In the genomic region with DNA sequence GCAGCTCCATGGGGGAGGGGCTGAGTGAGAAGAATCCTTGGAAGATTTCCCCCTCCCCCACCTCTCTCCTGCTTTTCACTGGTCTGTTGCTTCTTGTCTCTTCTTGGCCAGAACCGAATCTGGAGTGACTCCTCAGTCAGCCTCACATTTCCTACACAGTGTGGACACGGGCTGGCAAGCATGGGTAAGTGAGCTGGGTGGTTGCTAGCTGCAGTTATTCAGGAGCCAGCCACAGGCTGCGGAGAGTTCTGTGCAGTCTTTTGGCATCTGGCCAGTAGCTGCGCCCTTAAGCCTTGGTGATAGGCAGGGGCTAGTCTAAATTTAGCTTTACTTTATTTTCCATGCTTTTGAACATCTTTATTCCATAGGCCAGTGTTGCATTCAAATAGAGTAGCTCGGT, we compare ENCODE assay signal across 10 mouse cellular contexts. TPM values are rescaled to one million over a fixed set of nuclear protein-coding genes. Genes with fewer than 3 reads are reported as not detected.
DNase-seq lines count a peak whose midpoint lies in the region; ATAC-seq and TF ChIP-seq lines count a peak whose summit lies in the region.
"Had no signal": no experiment of that assay in that cellular context is flagged by ENCODE, and none has a peak within 500 bp of the region (broad histone marks: within the 10 kb centered on the region; RNA-seq: fewer than 3 reads in every experiment).

No protein-coding gene starts in this region.

- no peaks in the 10 kb centered on the region for H3K27me3 ChIP-seq in forebrain, embryonic 15.5 days
- no peaks in the 10 kb centered on the region for H3K27me3 ChIP-seq in forebrain, embryonic 11.5 days (ENCODE audit: control insufficient read depth, insufficient read depth, low read length)
- H3K27me3 ChIP-seq in lung, embryonic 16.5 days (ENCODE audit: control insufficient read depth, insufficient read depth, low read depth, low read length), result no peaks in the 10 kb centered on the region
- H3K27me3 ChIP-seq in embryonic facial prominence, embryonic 15.5 days, result no peaks in the 10 kb centered on the region
- no peaks in the 10 kb centered on the region for H3K27me3 ChIP-seq in cerebellum, adult 2 months (ENCODE audit: control insufficient read depth, insufficient read depth, low read length)
- H3K27me3 ChIP-seq: CH12.LX had no signal

- H3K9me3 ChIP-seq in forebrain, embryonic 15.5 days, result no peaks in the 10 kb centered on the region
- no peaks in the 10 kb centered on the region for H3K9me3 ChIP-seq in forebrain, embryonic 11.5 days (ENCODE audit: control insufficient read depth, low read length)
- no peaks in the 10 kb centered on the region for H3K9me3 ChIP-seq in lung, embryonic 16.5 days (ENCODE audit: control insufficient read depth, low read length)
- no peaks in the 10 kb centered on the region for H3K9me3 ChIP-seq in embryonic facial prominence, embryonic 15.5 days (replicated peaks)

- ATAC-seq in forebrain, embryonic 15.5 days (replicated peaks), result peak; percentile 79
- ATAC-seq in forebrain, embryonic 11.5 days (replicated peaks; ENCODE audit: low FRiP score), result no peak
- ATAC-seq in lung, embryonic 16.5 days (ENCODE audit: low read depth), result peak; percentile 47; the same call in 1 of the 2 replicates
- ATAC-seq in embryonic facial prominence, embryonic 15.5 days (ENCODE audit: insufficient number of reproducible peaks, low FRiP score, low TSS enrichment, low read depth), result peak; percentile 57; the same call in 1 of the 2 replicates

- no peaks in the 10 kb centered on the region for H3K36me3 ChIP-seq in forebrain, embryonic 15.5 days
- H3K36me3 ChIP-seq in forebrain, embryonic 11.5 days (ENCODE audit: control insufficient read depth, insufficient read depth, low read length), result no peaks in the 10 kb centered on the region
- H3K36me3 ChIP-seq in lung, embryonic 16.5 days (ENCODE audit: control insufficient read depth, insufficient read depth, low read length), result no peaks in the 10 kb centered on the region
- H3K36me3 ChIP-seq in embryonic facial prominence, embryonic 15.5 days, result no peaks in the 10 kb centered on the region

- DNase-seq in forebrain, embryonic 11.5 days (ENCODE audit: low spot score), result no peak
- DNase-seq in lung, adult 2 months, result no peak
- peak; percentile 30 for DNase-seq in lung, postnatal 10 days
- DNase-seq in cerebellum, adult 9-11 months, result no peak
- no peak for DNase-seq in cerebellum, adult 2 months
- DNase-seq: right cerebral cortex, adult 18-20 months had no signal

- TF ChIP-seq POLR2A in lung, adult 2 months (IDR thresholded peaks at IDR 0.05; ENCODE audit: borderline replicate concordance, extremely low read depth, low read depth, low read length), result no peak
- TF ChIP-seq POLR2A in cerebellum, adult 2 months (IDR thresholded peaks at IDR 0.05; ENCODE audit: borderline replicate concordance, insufficient read depth, low read length), result no peak

- peaks cover 10% of the 10 kb centered on the region for H3K4me1 ChIP-seq in forebrain, embryonic 15.5 days
- H3K4me1 ChIP-seq in forebrain, embryonic 11.5 days (replicated peaks; ENCODE audit: control insufficient read depth, insufficient read depth, low read length), result no peaks in the 10 kb centered on the region
- H3K4me1 ChIP-seq in lung, embryonic 16.5 days (replicated peaks; ENCODE audit: control insufficient read depth, insufficient read depth, low read length), result peaks cover 6% of the 10 kb centered on the region
- no peaks in the 10 kb centered on the region for H3K4me1 ChIP-seq in lung, adult 2 months (ENCODE audit: control insufficient read depth, insufficient read depth, low read length)
- H3K4me1 ChIP-seq in embryonic facial prominence, embryonic 15.5 days, result peaks cover 6% of the 10 kb centered on the region
- no peaks in the 10 kb centered on the region for H3K4me1 ChIP-seq in cerebellum, adult 2 months (ENCODE audit: control insufficient read depth, insufficient read depth, low read length)

- no peak overlapping the region for H3K4me3 ChIP-seq in forebrain, embryonic 15.5 days
- H3K4me3 ChIP-seq in forebrain, embryonic 11.5 days (ENCODE audit: low read depth, low read length), result no peak overlapping the region
- H3K4me3 ChIP-seq in lung, embryonic 16.5 days (ENCODE audit: low read length), result no peak overlapping the region
- no peak overlapping the region for H3K4me3 ChIP-seq in lung, adult 2 months (replicated peaks; ENCODE audit: extremely low read depth, low read depth, low read length)
- H3K4me3 ChIP-seq in embryonic facial prominence, embryonic 15.5 days (replicated peaks), result no peak overlapping the region
- H3K4me3 ChIP-seq in cerebellum, adult 2 months (replicated peaks; ENCODE audit: insufficient read depth, low read depth, low read length), result no peak overlapping the region

- no peak for TF ChIP-seq CTCF in lung, adult 2 months (IDR thresholded peaks at IDR 0.05; ENCODE audit: insufficient read depth, low read length)
- TF ChIP-seq CTCF in cerebellum, adult 2 months (IDR thresholded peaks at IDR 0.05; ENCODE audit: borderline replicate concordance, insufficient read depth, low read depth, low read length), result no peak

- H3K4me2 ChIP-seq in forebrain, embryonic 15.5 days (replicated peaks), result no peak overlapping the region
- H3K4me2 ChIP-seq in forebrain, embryonic 11.5 days (ENCODE audit: low read depth, low read length, severe bottlenecking), result no peak overlapping the region
- H3K4me2 ChIP-seq in lung, embryonic 16.5 days (ENCODE audit: low read depth, low read length), result no peak overlapping the region
- H3K4me2 ChIP-seq in embryonic facial prominence, embryonic 15.5 days (replicated peaks), result no peak overlapping the region

- H3K27ac ChIP-seq in forebrain, embryonic 15.5 days (replicated peaks), result no peak overlapping the region
- H3K27ac ChIP-seq in forebrain, embryonic 11.5 days (ENCODE audit: low read depth, low read length), result no peak overlapping the region
- H3K27ac ChIP-seq in lung, embryonic 16.5 days (ENCODE audit: low read length), result no peak overlapping the region
- H3K27ac ChIP-seq in embryonic facial prominence, embryonic 15.5 days (replicated peaks), result no peak overlapping the region
- no peak overlapping the region for H3K27ac ChIP-seq in cerebellum, adult 2 months (ENCODE audit: insufficient read depth, low read length)

- WGBS in forebrain, embryonic 15.5 days, result 20% methylated on average over 5 of the region's 5 CpGs
- WGBS in forebrain, embryonic 11.5 days, result 66% methylated on average over 5 of the region's 5 CpGs
- WGBS in lung, embryonic 16.5 days, result 21% methylated on average over 5 of the region's 5 CpGs
- 31% methylated on average over 5 of the region's 5 CpGs for WGBS in lung, adult 2 months
- 25% methylated on average over 5 of the region's 5 CpGs for WGBS in embryonic facial prominence, embryonic 15.5 days
- WGBS in cerebellum, adult 2 months, result 23% methylated on average over 5 of the region's 5 CpGs

- no peak overlapping the region for H3K9ac ChIP-seq in forebrain, embryonic 15.5 days (replicated peaks)
- H3K9ac ChIP-seq in forebrain, embryonic 11.5 days (ENCODE audit: low read length), result no peak overlapping the region
- no peak overlapping the region for H3K9ac ChIP-seq in lung, embryonic 16.5 days (ENCODE audit: low read length)
- H3K9ac ChIP-seq in embryonic facial prominence, embryonic 15.5 days, result no peak overlapping the region

RNA-seq across cellular contexts. Expression of a gene that starts 18.2 kb away (rescaled TPM):
- 6.2 and 7.5 TPM in 2 replicates for polyA plus RNA-seq in forebrain, embryonic 15.5 days (2015; fragmentation: Nextera tagmentation; extraction: Ambion mirVana)
- polyA plus RNA-seq in forebrain, embryonic 11.5 days (2014; fragmentation: Nextera tagmentation; extraction: Ambion mirVana), result 2.8 and 4.1 TPM in 2 replicates
- 6.0 and 7.4 TPM in 2 replicates for polyA plus RNA-seq in lung, embryonic 16.5 days (2015; fragmentation: Nextera tagmentation; extraction: Ambion mirVana)
- polyA plus RNA-seq in lung, adult 2 months (2012; rRNA removed), result 42.5 and 46.8 TPM in 2 replicates
- 14.2 and 15.4 TPM in 2 replicates for polyA plus RNA-seq in embryonic facial prominence, embryonic 15.5 days (2015; fragmentation: Nextera tagmentation; extraction: Ambion mirVana)
- 32.6 and 40.1 TPM in 2 replicates for polyA plus RNA-seq in cerebellum, adult 2 months (2012; rRNA removed)

RNA-seq across cellular contexts. Expression of a gene that starts 31.5 kb away (rescaled TPM):
- polyA plus RNA-seq in forebrain, embryonic 15.5 days (2015; fragmentation: Nextera tagmentation; extraction: Ambion mirVana), result 0.23 TPM in 1 of 2 replicates, not detected in the other
- polyA plus RNA-seq in forebrain, embryonic 11.5 days (2014; fragmentation: Nextera tagmentation; extraction: Ambion mirVana), result not detected in 2 replicates
- not detected in 2 replicates for polyA plus RNA-seq in lung, embryonic 16.5 days (2015; fragmentation: Nextera tagmentation; extraction: Ambion mirVana)
- not detected in 2 replicates for polyA plus RNA-seq in lung, adult 2 months (2012; rRNA removed)
- polyA plus RNA-seq in embryonic facial prominence, embryonic 15.5 days (2015; fragmentation: Nextera tagmentation; extraction: Ambion mirVana), result not detected in 2 replicates
- not detected in 2 replicates for polyA plus RNA-seq in cerebellum, adult 2 months (2012; rRNA removed)
